Mouse (Mus musculus) kidney, postnatal 14 days (tissue): ENCODE measurements around the gene Ptx3.
"Not testable (repeated sequence)": the region's sequence is repeated elsewhere in the genome, so short reads cannot be mapped to it uniquely, and the experiment has no call there.

Experiments
- DNase-seq: peaks from one replicate; pipeline ENCODE4 v3.0.0; 2022; ENCODE audit warnings: mixed read lengths

Ptx3 gene

DNA sequence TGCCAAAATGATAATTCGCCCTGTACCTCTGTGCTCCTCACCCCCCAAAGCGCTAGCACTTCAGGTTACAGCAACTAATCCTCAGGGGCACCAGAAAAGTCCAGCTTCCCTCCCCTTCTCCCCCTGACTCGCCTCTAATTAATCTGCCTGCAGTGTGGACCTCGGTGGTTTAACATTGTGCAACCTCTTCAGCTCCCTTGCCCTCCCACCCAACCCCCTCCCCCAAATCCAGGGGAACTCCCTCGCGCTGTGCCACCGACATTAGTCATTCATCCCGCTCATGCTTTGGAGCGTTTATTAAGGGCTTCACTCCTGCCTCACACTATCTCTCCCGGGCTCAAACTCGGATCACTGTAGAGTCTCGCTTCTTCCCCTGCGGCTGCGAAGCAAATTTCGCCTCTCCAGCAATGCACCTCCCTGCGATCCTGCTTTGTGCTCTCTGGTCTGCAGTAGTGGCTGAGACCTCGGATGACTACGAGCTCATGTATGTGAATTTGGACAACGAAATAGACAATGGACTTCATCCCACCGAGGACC is at the start of gene Ptx3:
Ptx3 (plus strand) TSS at position 256 of the 537 bp plus-strand sequence.
- no peak for DNase-seq

DNA sequence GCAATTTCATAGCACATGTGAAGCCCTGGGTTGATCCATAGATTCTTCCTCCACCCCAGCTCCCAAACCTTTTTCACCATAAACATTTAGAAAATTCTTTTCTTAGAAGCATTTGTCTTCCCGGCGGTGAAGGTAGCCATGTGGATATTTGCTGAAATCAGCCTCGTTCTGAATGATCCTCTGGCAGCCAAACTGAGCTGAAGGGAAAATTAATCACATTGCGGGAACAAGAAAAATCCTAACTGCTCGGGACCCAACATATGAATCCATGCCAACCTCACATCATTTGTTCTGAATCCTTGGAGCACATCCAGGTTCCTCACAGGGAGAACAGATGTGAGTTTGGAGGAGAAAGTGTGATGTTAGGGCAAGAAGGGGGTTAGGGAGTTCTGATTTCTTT is 46.8 kb upstream of the Ptx3 start:
- DNase-seq, result no peak

DNA sequence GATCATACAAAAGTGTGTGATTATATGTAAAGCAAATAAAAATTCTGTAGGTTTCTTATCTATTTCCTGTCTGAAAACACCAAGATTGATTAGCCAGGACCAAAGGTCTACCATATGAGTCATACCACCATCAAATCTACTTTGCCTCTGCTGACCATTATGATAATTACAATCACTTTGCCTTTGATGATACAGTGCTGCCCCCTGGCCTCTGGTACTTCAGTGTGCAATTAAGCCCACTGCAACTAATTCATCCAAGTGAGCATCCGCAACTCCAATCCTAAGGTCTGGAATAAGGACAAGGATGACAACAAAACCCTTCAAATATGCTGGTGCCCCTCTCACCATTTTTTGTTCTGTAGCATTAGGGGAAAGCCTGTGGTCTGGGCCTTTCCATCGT is 40.1 kb upstream of the Ptx3 start:
- no peak for DNase-seq

DNA sequence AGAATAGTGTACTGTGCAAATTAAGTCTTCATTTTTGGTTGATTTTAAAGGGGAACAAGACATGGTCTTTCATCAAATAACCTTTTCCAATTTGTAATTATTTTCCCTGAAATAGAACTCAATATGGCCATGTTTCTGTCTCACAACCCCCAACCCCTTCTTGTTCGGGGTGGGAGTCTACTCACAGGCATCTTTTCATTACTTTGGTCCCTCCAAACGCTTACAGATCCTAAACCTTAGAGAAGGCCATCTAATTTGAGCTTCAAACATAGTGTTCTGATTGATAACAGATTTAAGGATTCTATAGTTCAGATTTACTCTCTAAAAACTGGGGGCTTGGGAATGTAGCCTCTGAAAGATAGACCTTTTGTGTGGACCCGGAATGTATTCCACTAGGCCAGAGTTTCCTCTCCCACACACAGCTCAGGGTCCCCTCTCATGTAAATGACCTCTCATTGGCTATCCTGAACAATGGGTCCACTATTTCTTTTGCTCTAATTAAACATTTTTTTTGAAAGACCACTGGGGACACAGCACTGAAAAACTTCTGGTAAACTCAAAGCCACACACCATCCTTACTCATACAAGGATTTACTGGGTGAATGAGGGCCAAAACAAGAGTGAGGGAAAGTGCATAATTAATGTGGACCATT is 25.7 kb upstream of the Ptx3 start:
- no peak for DNase-seq

DNA sequence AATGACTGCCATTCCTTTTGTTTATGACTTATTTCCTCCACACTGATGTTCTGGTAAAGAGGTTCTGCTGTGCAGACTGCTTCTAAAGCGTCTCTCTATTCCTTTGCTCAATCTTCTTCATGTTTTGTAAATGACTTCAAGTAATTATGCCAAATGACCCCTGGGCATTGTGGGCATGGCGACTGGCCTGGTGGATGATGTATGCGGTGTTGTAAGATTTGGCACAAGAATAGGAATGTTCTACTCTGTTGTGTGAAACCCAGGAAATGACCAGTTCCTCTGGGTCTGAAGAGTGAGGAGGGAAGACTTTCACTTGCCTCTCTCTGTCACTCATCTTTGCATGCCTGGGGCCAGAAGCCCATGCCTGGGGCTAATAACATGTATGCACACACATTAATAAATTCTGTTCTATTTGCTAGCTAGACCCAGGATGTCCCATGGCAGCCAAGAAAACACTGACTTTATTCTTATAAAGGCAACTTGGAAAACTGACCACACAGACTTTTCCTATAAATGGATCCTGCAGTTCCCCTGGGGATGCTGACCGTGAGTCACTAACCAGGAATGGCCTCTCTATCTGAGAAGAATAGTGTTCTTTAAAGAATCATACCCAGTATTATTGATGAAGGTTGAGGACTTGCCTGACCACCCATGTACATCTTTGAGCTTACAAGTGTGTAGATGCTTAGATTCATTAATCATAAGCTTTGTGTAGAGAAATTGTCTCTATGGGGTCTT is 10.7 kb upstream of the Ptx3 start:
- DNase-seq, result no peak

DNA sequence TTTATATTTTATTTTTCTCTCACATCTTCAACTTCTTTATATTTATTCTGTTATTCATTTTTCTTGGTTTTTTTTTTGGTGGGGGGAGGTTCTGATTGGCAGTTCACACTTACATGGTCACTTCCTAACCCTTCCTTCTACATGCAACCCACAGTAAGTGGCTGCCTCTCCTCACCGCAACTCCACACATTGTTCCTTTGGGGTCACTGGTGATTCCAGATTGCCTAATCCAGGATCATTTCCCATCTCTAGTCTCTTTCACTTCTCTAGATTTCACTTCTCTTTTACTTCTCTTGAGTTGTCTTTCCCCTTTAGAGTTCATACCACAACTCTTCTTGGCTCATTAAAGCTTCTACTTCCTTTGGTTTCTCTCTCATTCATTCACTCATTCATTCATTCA is 6.2 kb upstream of the Ptx3 start:
- DNase-seq, result no peak

DNA sequence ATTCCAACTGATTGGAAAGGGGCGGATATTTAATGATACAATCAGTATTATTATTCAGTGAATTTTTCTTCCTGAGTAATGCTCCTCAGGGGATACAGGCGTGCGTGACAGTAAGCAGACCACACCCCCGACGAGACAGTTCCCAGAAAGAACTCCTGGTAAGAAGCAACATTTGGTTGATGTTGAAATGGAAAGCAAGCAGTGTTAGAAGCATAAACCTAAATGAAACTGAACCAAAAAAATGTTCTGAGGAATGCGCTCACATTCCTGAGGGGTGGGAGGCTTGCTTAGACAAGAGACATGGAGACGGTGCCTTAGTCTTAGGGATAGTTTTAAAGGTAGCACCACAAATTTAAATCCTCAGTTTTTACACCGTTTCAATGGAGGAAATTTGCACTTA is 4.0 kb upstream of the Ptx3 start:
- no peak for DNase-seq

DNA sequence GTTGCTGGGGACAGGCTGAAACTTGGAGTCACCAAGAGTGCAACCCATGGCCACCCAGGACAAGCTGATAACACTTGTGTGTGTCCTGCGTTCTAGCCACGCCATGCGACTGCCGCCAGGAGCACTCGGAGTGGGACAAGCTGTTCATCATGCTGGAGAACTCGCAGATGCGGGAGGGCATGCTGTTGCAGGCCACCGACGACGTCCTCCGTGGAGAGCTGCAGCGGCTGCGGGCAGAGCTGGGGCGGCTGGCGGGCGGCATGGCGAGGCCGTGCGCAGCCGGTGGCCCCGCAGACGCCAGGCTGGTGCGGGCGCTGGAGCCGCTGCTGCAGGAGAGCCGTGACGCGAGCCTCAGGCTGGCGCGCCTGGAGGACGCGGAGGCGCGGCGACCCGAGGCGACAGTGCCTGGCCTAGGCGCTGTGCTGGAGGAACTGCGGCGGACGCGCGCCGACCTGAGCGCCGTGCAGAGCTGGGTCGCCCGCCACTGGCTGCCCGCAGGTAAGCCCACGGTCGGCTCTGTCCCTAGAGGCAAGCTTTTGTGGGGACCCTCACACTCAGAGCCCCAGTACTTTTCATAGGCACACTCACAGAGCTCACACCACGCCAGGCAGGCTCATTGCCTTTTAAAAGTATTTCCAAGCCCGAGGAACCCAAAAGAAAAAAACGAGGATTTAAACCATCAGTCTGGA is 988 bp downstream of the Ptx3 start:
- DNase-seq, result peak; percentile 43

DNA sequence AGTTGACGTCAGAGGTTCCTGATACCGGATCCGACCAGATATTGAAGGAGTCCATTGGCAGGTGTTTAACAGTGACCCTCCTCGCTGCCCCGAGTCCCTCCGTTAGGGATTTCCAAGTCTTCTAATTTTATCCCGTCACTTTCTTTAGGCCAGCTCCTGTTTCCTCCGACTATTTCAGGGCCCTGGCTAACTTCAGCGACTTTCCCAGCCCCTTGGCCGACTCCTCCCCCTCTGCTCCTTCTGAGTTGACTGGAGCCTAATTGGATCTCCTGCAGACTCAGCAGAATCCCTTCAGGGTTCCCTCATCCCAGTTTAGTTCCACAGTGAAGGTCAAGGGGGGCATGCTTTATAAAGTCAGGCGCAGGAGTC is 1.5 kb downstream of the Ptx3 start:
- DNase-seq, result peak; percentile 60

DNA sequence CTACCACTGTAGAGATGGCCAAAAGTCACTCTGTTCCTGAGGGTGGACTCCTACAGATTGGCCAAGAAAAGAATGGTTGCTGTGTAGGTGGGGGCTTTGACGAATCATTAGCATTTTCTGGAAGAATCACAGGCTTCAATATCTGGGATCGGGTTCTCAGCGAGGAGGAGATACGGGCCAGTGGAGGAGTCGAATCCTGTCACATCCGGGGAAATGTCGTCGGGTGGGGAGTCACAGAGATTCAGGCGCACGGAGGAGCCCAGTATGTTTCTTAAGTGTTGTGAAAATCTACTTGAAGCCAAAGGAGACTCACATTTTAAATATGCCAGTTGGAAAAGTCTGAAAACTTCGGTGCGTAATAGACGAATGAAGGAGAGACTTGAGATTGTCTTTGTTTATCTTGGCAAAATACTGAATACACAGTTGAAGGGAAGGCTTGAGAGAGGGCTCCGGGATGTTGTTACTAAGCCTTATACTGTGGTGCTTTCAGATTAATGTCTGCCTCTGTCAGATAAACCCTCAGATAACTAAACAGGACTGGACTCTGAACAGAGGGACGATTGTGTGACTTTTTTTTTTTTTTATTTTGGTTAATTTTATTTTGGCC is 5.3 kb downstream of the Ptx3 start:
- no peak for DNase-seq

DNA sequence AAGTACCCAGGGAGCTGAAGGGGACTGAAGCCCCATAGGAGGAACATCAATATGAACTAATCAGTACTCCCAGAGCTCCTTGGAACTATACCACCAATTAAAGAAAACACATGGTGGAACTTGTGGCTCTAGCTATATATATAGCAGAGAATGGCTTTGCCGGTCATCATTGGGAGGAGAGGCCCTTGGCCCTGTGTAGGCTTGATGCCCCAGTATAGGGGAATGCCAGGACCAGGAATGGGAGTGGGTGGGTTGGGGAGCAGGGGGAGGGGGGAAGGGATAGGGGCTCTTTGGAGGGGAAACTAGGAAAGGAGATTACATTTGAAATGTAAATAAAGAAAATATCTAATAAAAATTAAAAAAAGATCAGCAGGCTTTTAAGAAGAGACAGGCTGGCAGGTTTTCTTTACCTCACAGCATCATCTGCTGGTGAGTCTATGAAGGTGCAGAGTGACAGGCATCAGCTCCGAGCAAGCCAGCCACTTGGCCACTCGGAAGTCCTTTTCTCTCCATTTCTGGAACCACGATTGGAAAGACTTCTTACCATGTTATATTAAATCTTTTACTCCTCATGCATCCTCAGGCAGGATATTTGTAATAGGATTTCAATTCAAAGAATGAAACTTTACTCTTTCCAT is 16.6 kb downstream of the Ptx3 start:
- DNase-seq, result not testable (repeated sequence)

DNA sequence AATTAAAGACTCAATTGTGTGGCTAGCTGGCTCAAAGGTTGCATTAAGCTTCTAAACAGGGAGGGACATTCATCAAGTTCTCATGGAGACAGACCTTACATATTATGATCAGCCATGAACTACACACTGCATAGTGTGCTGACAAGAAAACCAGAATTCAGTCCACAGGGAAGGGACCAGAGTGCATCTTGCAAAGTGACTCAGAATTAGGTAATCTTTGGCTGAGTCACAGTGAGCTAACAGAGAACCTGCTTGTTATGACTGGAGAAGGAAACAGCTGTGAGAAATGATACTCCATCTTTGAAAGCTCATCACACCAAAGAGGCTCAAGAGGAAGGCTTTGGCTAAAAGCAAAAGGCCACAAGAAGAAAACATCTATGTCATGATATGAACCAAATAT is 20.8 kb downstream of the Ptx3 start:
- no peak for DNase-seq

DNA sequence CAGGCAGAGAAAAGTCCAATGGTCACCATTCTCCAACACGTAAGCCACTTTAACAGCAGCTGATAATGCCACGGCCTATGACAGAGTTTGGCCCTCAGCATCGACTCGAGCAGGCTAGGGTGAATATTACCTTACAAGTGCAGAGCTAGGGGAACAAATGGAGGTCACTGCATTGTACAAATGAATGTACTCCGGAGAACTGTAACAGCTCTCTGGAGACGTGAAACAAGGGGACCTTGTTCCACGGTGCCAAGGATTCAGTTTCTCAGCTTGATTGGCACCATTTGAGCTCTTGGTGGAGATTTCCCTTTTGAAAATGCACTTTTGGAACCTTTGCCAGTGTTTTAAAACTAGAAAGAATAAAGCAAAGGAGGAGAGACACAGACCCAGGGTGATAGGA is 32.1 kb downstream of the Ptx3 start:
- DNase-seq, result no peak

DNA sequence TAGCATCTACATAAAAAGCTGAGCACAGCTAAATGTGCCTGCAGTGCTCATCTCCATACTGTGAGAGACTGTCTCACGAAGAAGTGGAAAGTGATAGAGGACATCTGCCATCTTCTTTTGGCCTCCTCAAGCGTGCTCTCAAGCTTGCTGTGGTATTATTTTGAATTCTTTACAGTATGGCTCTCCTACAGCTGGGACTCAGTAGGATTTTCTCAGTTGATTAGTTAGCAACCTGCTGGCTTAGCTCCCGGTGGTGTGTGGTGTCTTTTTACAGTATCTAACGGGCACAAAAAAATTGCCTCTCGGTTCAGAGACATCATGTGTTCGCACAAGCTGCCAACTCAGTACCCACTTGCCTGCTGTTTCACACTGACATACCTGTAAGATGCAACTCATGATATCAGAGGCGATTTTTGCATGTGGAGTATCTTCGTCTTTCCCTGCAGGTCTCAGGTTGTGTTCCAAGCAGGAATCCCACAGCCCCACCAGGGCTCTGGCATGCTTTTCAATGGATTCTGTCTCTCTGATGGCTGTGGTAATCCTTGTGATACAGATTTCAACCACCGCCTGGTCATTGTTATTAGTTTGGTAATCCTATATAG is 34.9 kb downstream of the Ptx3 start:
- no peak for DNase-seq

DNA sequence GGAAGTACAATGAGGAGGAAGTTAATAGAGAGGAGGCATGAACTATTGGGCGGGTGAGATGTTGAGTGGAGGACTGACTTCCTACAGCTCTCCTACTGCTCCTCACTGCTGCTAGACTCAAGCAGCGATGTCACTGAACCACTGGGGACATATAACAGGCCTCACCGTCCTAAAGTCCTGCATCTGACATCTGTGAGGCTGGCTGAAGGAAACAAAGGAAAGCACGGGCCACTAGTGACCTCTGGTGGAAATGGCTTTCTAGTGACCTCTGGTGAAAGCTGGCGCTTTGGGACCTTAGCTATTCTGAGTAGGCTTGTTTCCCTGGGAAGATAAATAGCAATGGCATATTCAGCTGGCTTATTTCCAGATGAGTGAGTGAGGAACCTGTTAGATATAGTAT is 42.6 kb downstream of the Ptx3 start:
- DNase-seq, result peak; percentile 17

DNA sequence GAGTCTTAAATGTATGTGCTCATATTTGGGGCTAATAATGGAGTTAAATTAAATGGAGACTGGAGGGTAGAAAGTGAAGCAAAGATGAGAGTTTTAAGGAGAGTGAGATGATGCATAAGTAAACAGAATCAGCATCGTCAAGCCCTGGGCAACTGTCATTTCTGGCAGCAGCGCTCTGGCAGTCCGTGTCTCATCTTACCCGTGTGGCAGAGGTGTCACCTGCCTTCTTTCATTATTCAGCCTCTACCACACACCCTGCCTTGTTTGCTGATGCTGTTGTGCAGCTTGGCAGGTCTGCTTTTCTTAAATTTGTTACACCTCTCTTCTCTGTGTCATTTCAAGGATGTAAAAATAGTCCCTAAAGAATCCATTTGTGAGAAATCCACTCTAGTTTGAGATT is 43.6 kb downstream of the Ptx3 start:
- DNase-seq, result no peak
